Mouse (Mus musculus): ENCODE measurements around the gene 4930415O20Rik.

- no peak for TF ChIP-seq CTCF (IDR thresholded peaks at IDR 0.05)
- no peak for TF ChIP-seq EP300 (IDR thresholded peaks at IDR 0.05)
Observed at GRCm38 (mm10) chr15:98632921-98633320, 62.1 kb downstream of the 4930415O20Rik start.
